Mouse (Mus musculus): ENCODE measurements around the gene Ss18l2. TPM values are rescaled to one million over a fixed set of nuclear protein-coding genes. Genes with fewer than 3 reads are reported as not detected.
A peak's percentile ranks its signal among the peaks of the same experiment; 100 is the strongest.

Gene Ss18l2
- total and polyA plus RNA-seq, 3 experiments: 40.2 to 77.0 (median 41.5) TPM

DNA sequence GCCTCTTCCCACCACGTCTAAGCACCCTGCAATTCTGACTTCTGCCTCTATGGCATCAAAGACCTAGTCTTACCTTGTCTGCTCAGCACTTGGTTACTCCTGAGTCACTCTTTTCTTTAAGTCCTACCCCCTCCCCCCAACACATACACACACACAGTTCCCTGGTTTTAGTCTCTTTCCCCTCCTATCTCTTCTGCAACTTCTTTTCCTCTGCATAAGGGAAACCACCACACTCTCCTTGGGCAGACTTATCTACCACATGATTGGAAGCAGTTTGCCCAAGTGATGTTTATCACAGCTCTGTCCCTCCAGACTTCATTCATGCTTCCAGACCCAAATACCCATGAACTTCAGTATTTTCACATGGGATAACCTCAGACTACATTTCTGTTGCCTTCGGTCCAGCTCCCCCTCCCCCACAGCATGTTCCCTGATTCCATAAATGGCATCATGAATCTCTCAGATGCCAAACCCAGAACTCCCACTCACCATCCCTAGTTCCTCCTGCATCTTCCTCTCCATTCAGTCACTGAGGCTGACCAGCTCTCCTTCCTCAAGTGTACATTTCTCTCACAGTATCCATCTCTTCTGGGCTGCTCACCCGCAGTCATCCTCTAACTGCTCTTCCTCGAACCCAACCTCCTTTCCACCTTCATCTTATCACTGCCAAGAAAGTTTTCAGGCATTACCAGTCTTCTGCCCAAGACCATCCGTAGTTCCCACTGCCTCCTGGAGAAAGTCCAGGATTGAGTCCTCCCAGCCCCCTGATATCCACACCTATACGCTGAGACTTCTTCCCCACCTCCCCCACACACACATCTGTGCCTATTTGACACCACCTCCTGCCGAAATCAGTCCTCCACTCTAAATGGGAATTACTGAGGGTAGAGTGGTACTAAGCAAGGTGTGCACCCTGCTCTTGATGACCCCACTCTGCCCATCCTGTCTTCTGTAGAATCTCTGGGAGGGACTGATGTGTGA, 1.3 kb upstream of the Ss18l2 start:
- in situ Hi-C loops (cut with MboI; ENCODE audit: low pct_ligation_motif_present, low pct_unique_long_range_greater_than_20kb, low sequenced_read_pairs): no loop called here
- H3K9me3 ChIP-seq (replicated peaks; ENCODE audit: low read length): no peaks in the 10 kb centered on the region
- H3K27ac ChIP-seq (ENCODE audit: insufficient read depth, low read depth): no peak overlapping the region
- H3K79me2 ChIP-seq (replicated peaks; ENCODE audit: control insufficient read depth, extremely low read depth, insufficient read depth, poor library complexity, severe bottlenecking): peaks cover 9% of the 10 kb centered on the region
- dilution Hi-C loops (cut with MboI; ENCODE audit: extremely low pct_ligation_motif_present, extremely low pct_unique_long_range_greater_than_20kb, low sequenced_read_pairs): no loop called here
- TF ChIP-seq BHLHE40 (IDR thresholded peaks at IDR 0.05; ENCODE audit: low read depth, low read length) (no peak), USF2 (conservative IDR thresholded peaks at IDR 0.05; ENCODE audit: low read depth, low read length) (no peak), RAD21 (IDR thresholded peaks at IDR 0.05; ENCODE audit: low read depth, low read length) (no peak), RCOR1 (conservative IDR thresholded peaks at IDR 0.05; ENCODE audit: low read depth, low read length) (no peak), JUND (conservative IDR thresholded peaks at IDR 0.05; ENCODE audit: low read depth, low read length) (no peak), IRF4 (IDR thresholded peaks at IDR 0.05; ENCODE audit: low read depth, low read length) (no peak)
- DNase-seq (ENCODE audit: extremely low read depth): no peak
- H3K4me1 ChIP-seq (ENCODE audit: control insufficient read depth in 1 of 2, insufficient read depth in 2 of 2): peaks cover 16 to 41% of the 10 kb centered on the region in 2 experiments
- no peak overlapping the region for H3K4me3 ChIP-seq (replicated peaks in 1 of 3; ENCODE audit: low read depth in 2 of 3, low read length in 2 of 3, poor library complexity in 1 of 3)
- peaks cover 7 to 23% of the 10 kb centered on the region in 2 experiments for H3K36me3 ChIP-seq (replicated peaks in 1 of 2; ENCODE audit: control insufficient read depth in 1 of 2, insufficient read depth in 1 of 2, low read length in 1 of 2)
- H3K27me3 ChIP-seq (replicated peaks): no peaks in the 10 kb centered on the region
- H3K4me2 ChIP-seq (ENCODE audit: insufficient read depth, low read depth, poor library complexity, severe bottlenecking): no peak overlapping the region
- no peak overlapping the region for H3K9ac ChIP-seq (ENCODE audit: insufficient read depth, low read depth)

DNA sequence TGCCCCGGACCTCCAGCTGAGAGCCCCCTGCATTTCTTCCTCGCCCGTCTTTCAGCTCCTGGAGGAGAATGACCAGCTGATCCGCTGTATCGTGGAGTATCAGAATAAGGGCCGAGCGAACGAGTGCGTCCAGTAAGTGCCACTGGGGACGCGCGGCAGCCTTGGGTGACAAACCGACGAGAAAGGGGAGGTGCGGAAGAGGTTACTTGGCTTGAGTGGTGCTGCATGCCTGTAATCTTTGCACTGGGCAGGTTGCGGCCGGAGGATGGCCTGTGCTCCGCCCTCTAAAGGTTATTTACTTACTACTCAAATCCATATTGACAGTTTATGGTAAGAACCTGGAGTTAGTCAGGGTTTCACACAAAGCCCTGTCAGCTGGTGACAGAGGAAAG, 451 bp downstream of the Ss18l2 start:
- in situ Hi-C loops (cut with MboI; ENCODE audit: low pct_ligation_motif_present, low pct_unique_long_range_greater_than_20kb, low sequenced_read_pairs) (no loop called here), dilution Hi-C loops (cut with MboI; ENCODE audit: extremely low pct_ligation_motif_present, extremely low pct_unique_long_range_greater_than_20kb, low sequenced_read_pairs) (no loop called here)
- peak; percentile 27 for DNase-seq (ENCODE audit: extremely low read depth)
- TF ChIP-seq USF1 (IDR thresholded peaks at IDR 0.05; ENCODE audit: low read depth, low read length) (no peak), ZNF384 (IDR thresholded peaks at IDR 0.05; ENCODE audit: low read depth, low read length) (no peak), MEF2A (IDR thresholded peaks at IDR 0.05; ENCODE audit: borderline replicate concordance, low read depth, low read length) (no peak), BHLHE40 (IDR thresholded peaks at IDR 0.05; ENCODE audit: low read depth, low read length) (no peak), ETS1 (conservative IDR thresholded peaks at IDR 0.05; ENCODE audit: low read depth, low read length) (no peak), ELF1 (IDR thresholded peaks at IDR 0.05; ENCODE audit: low read depth, low read length) (no peak), ZKSCAN1 (IDR thresholded peaks at IDR 0.05; ENCODE audit: borderline replicate concordance, low read depth, low read length) (no peak), CHD1 (IDR thresholded peaks at IDR 0.05; ENCODE audit: low read depth, low read length) (no peak), E2F4 (IDR thresholded peaks at IDR 0.05; ENCODE audit: insufficient replicate concordance, low read depth, low read length) (no peak), MYC (IDR thresholded peaks at IDR 0.05; ENCODE audit: low read depth, low read length) (no peak), TCF12 (IDR thresholded peaks at IDR 0.05; ENCODE audit: low read depth, low read length) (no peak), MAZ (IDR thresholded peaks at IDR 0.05; ENCODE audit: low read depth, low read length) (no peak), MAFK (IDR thresholded peaks at IDR 0.05; ENCODE audit: insufficient replicate concordance, low read length) (no peak), RCOR1 (conservative IDR thresholded peaks at IDR 0.05; ENCODE audit: low read depth, low read length) (no peak), POLR2A (IDR thresholded peaks at IDR 0.05; ENCODE audit: low read depth, low read length) (no peak), EP300 (IDR thresholded peaks at IDR 0.05; ENCODE audit: low read length) (no peak), NRF1 (IDR thresholded peaks at IDR 0.05; ENCODE audit: low read depth, low read length) (no peak)
- Histone ChIP-seq H3K4me2 (ENCODE audit: insufficient read depth, low read depth, poor library complexity, severe bottlenecking) (peak overlapping the region; percentile 91), H3K27ac (ENCODE audit: insufficient read depth, low read depth) (peak overlapping the region; percentile 65), H3K79me2 (replicated peaks; ENCODE audit: control insufficient read depth, extremely low read depth, insufficient read depth, poor library complexity, severe bottlenecking) (peaks cover 9% of the 10 kb centered on the region), H3K36me3 (replicated peaks in 1 of 2; ENCODE audit: control insufficient read depth in 1 of 2, insufficient read depth in 1 of 2, low read length in 1 of 2) (peaks cover 7 to 25% of the 10 kb centered on the region in 2 experiments), H3K9me3 (replicated peaks; ENCODE audit: low read length) (no peaks in the 10 kb centered on the region), H3K4me3 (replicated peaks in 1 of 3; ENCODE audit: low read depth in 2 of 3, low read length in 2 of 3, poor library complexity in 1 of 3) (peak overlapping the region; percentile 87 to 96 (median 94)), H3K27me3 (replicated peaks) (no peaks in the 10 kb centered on the region), H3K4me1 (ENCODE audit: control insufficient read depth in 1 of 2, insufficient read depth in 2 of 2) (peaks cover 13 to 33% of the 10 kb centered on the region in 2 experiments), H3K9ac (ENCODE audit: insufficient read depth, low read depth) (peak overlapping the region; percentile 96)

Measured in CH12.LX (cell line).